Mouse (Mus musculus): ENCODE measurements at regions not wholly inside any gene's neighbourhood (a gene's known extent, or its start where the extent isn't known, plus 50 kb on each side); places are given as distances from the start of the nearest gene placed in this dataset.

- TF ChIP-seq CTCF (IDR thresholded peaks at IDR 0.05; ENCODE audit: extremely low read depth, insufficient read length, insufficient replicate concordance, low read depth, low read length) (no peak), POLR2A (IDR thresholded peaks at IDR 0.05; ENCODE audit: low read depth, low read length) (no peak)
Observed at GRCm38 (mm10) chr1:83527803-83528202, 119.8 kb upstream of the Sphkap start.

All from small intestine, adult 2 months (tissue).